Mouse (Mus musculus) ES-Bruce4 (cell line): ENCODE measurements around the gene Ctc1.

Source experiments
- CTCF ChIP-seq: IDR thresholded peaks from one replicate; pipeline ENCODE4 v1.8.1; 2011; ENCODE audit warnings: low read depth, low read length
- POLR2A ChIP-seq: IDR thresholded peaks from one replicate; pipeline ENCODE4 v1.8.1; 2011; ENCODE audit warnings: low read length; ENCODE audit not compliant: insufficient read depth

DNA sequence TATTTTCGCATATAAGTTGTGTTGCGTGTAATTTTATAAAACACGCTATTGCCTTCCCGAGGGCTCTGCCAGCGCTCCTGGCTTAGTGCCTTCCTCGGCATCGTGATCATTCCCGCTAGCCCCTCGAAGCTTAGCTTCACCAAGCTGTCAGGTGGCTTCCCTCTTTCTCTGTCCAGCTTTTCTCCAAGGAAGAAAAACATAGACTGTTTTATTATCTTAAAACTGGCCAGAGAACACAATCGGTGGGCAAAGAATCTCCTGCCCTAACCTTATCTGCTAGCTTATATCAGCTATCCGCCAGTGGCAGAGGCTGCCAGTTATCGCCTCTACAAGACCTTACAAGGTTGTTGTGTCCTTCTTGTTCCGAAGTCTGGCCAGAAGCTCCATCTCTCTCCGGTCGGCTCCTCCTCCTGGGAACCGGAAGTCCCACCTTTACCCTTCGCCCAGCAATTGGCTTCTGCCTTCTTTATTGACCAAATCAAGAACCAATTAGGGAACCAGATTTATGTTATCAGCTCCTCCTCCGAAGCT is 3.6 kb upstream of the Ctc1 start:
- peak; percentile 49 for TF ChIP-seq POLR2A
- no peak for TF ChIP-seq CTCF
